10 mouse cellular contexts compared by ENCODE assay signal in genomic region chr4:139209130-139209840, GRCm38 (mm10). TPM values are rescaled to one million over a fixed set of nuclear protein-coding genes. Genes with fewer than 3 reads are reported as not detected.
DNase-seq lines count a peak whose midpoint lies in the region; ATAC-seq lines count a peak whose summit lies in the region.
"Had no signal": no experiment of that assay in that cellular context is flagged by ENCODE, and none has a peak within 500 bp of the region (broad histone marks: within the 10 kb centered on the region; RNA-seq: fewer than 3 reads in every experiment).

No protein-coding gene starts in this region.

- peaks cover 33% of the 10 kb centered on the region for H3K4me1 ChIP-seq in kidney, embryonic 14.5 days (ENCODE audit: control insufficient read depth, insufficient read depth, low read length)
- peaks cover 46 to 77% of the 10 kb centered on the region in 2 experiments for H3K4me1 ChIP-seq in heart, embryonic 14.5 days (ENCODE audit: control insufficient read depth in 2 of 2, insufficient read depth in 2 of 2, low read length in 2 of 2)

- peak overlapping the region; percentile 55; the same call in 1 of the 2 replicates for H3K27ac ChIP-seq in kidney, embryonic 14.5 days (ENCODE audit: low read depth, low read length)
- H3K27ac ChIP-seq in heart, embryonic 14.5 days (replicated peaks in 1 of 2; ENCODE audit: control insufficient read depth in 1 of 2, insufficient read depth in 1 of 2, low read depth in 2 of 2, low read length in 2 of 2), result peak overlapping the region in 1 of 2 experiments; percentile 43; a peak in 3 of 4 replicates
- H3K27ac ChIP-seq in macrophage, result peak overlapping the region; percentile 84
- H3K27ac ChIP-seq: neural tube, embryonic 12.5 days had no signal

- no peaks in the 10 kb centered on the region for H3K9me3 ChIP-seq in kidney, embryonic 14.5 days (ENCODE audit: control insufficient read depth, low read length)
- no peaks in the 10 kb centered on the region for H3K9me3 ChIP-seq in heart, embryonic 14.5 days (ENCODE audit: control insufficient read depth, low read length)
- H3K9me3 ChIP-seq: neural tube, embryonic 12.5 days had no signal

- H3K4me2 ChIP-seq in kidney, embryonic 14.5 days (replicated peaks; ENCODE audit: low read depth, low read length), result no peak overlapping the region
- H3K4me2 ChIP-seq in heart, embryonic 14.5 days (ENCODE audit: low read length), result no peak overlapping the region
- H3K4me2 ChIP-seq: neural tube, embryonic 12.5 days had no signal

- peaks cover 2% of the 10 kb centered on the region; the same call in 1 of the 2 replicates for H3K36me3 ChIP-seq in kidney, embryonic 14.5 days (ENCODE audit: control insufficient read depth, insufficient read depth, low read length)
- peaks cover 9% of the 10 kb centered on the region; the same call in 1 of the 2 replicates for H3K36me3 ChIP-seq in heart, embryonic 14.5 days (ENCODE audit: control insufficient read depth, insufficient read depth, low read length)
- H3K36me3 ChIP-seq in macrophage (ENCODE audit: inconsistent target), result peaks cover 9% of the 10 kb centered on the region; the same call in 1 of the 2 replicates
- H3K36me3 ChIP-seq: neural tube, embryonic 12.5 days had no signal

- no peak overlapping the region for H3K9ac ChIP-seq in kidney, embryonic 14.5 days (ENCODE audit: low read depth, low read length)
- 0 out of 2 replicates have a peak overlapping the region, but pooled peaks have one; percentile 25 for H3K9ac ChIP-seq in heart, embryonic 14.5 days (ENCODE audit: low read length)
- H3K9ac ChIP-seq: neural tube, embryonic 12.5 days had no signal

- peaks cover 100% of the 10 kb centered on the region for H3K79me2 ChIP-seq in macrophage (ENCODE audit: inconsistent target)

- 67% methylated on average over 5 of the region's 5 CpGs for WGBS in kidney, embryonic 14.5 days
- WGBS in heart, embryonic 14.5 days, result 68% methylated on average over 5 of the region's 5 CpGs
- WGBS in macrophage (ENCODE audit: missing documents), result 66% methylated on average over 4 of the region's 5 CpGs

- H3K27me3 ChIP-seq in kidney, embryonic 14.5 days (ENCODE audit: control insufficient read depth, insufficient read depth, low read length), result no peaks in the 10 kb centered on the region
- no peaks in the 10 kb centered on the region for H3K27me3 ChIP-seq in heart, embryonic 14.5 days (ENCODE audit: control insufficient read depth, insufficient read depth, low read length)
- H3K27me3 ChIP-seq: neural tube, embryonic 12.5 days had no signal

- DNase-seq in kidney, adult 9 months, result no peak
- peak; percentile 65 for DNase-seq in MN1 (ENCODE audit: low spot score)
- DNase-seq in embryo, embryonic 10 days (ENCODE audit: low spot score), result no peak
- DNase-seq in urinary bladder, postnatal 10 days (ENCODE audit: low spot score), result no peak
- no peak for DNase-seq in embryo, embryonic 9.5 days (ENCODE audit: extremely low spot score)
- DNase-seq: adrenal gland, adult 8-10 months had no signal

- no peak overlapping the region for H3K4me3 ChIP-seq in kidney, embryonic 14.5 days (ENCODE audit: low read length)
- no peak overlapping the region for H3K4me3 ChIP-seq in heart, embryonic 14.5 days (ENCODE audit: control insufficient read depth in 1 of 2, insufficient read depth in 1 of 2, low read depth in 1 of 2, low read length in 2 of 2)
- no peak overlapping the region for H3K4me3 ChIP-seq in macrophage (ENCODE audit: inconsistent target)
- H3K4me3 ChIP-seq: neural tube, embryonic 12.5 days had no signal

- ATAC-seq in kidney, embryonic 14.5 days (ENCODE audit: low FRiP score, low TSS enrichment), result no peak
- ATAC-seq in heart, embryonic 14.5 days (ENCODE audit: insufficient number of reproducible peaks, insufficient read depth, low FRiP score, low read depth), result no peak

RNA-seq across cellular contexts. Expression of gene Capzb, which starts 16.6 kb away (rescaled TPM):
- polyA plus RNA-seq in kidney, embryonic 14.5 days (2014; fragmentation: Nextera tagmentation; extraction: Ambion mirVana), result 256 and 319 TPM in 2 replicates
- polyA plus RNA-seq in heart, embryonic 14.5 days (2014; fragmentation: Nextera tagmentation; extraction: Ambion mirVana), result 292 and 301 TPM in 2 replicates
- total RNA-seq in macrophage (2018; cell fraction: chromatin; rRNA removed), result 100 to 1,000 TPM; 159 to 332 (median 238) TPM
- total RNA-seq in macrophage (2018; cell fraction: cytosol; rRNA removed), result 100 to 1,000 TPM; 379 to 591 (median 456) TPM
- total RNA-seq in macrophage (2018; cell fraction: nucleus; rRNA removed), result 100 to 1,000 TPM; 176 to 252 (median 211) TPM
- polyA plus RNA-seq in macrophage (2018), result 485 to 769 TPM (median 513 TPM) in 3 replicates
